Mouse (Mus musculus): ENCODE results near the gene Emc7. TPM values are rescaled to one million over a fixed set of nuclear protein-coding genes. Genes with fewer than 3 reads are reported as not detected.
A peak's percentile ranks its signal among the peaks of the same experiment; 100 is the strongest.
"Not testable (repeated sequence)": the region's sequence is repeated elsewhere in the genome, so short reads cannot be mapped to it uniquely, and the experiment has no call there.

Gene Emc7
- polyA plus RNA-seq, 1 experiment from 2014 or later = 23.3 TPM

DNA sequence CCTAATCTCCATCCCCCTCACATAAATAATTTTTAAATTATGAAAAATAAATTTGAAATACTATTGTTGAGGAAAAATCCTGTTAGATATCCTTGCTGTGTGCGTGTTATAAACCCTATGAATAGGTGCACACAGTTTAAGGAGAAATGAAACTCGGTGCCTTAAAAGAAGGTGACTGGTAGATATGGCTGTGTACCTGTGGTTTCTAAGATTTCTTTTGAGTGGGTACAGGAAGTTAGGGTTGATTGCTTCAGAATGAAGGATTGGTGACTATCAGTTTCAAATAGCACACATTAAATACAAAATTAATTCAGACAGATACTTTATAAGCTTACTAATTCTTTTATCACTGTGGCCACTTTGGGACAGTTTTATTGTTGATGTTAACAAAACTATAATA is 17.2 kb upstream of the Emc7 start:
- Histone ChIP-seq H3K9ac (ENCODE audit: low read depth, low read length) (no peak overlapping the region), H3K4me1 (ENCODE audit: control insufficient read depth, insufficient read depth, low read length) (no peaks in the 10 kb centered on the region), H3K4me2 (ENCODE audit: low read length) (no peak overlapping the region), H3K27ac (ENCODE audit: low read length) (no peak overlapping the region), H3K36me3 (ENCODE audit: control insufficient read depth, insufficient read depth, low read length) (no peaks in the 10 kb centered on the region), H3K27me3 (ENCODE audit: control insufficient read depth, insufficient read depth, low read depth, low read length) (no peaks in the 10 kb centered on the region), H3K4me3 (ENCODE audit: low read depth, low read length) (no peak overlapping the region), H3K9me3 (replicated peaks; ENCODE audit: control insufficient read depth, low read length, poor library complexity, severe bottlenecking) (no peaks in the 10 kb centered on the region)
- 93% methylated on average over 2 of the region's 2 CpGs for WGBS
- no peak for ATAC-seq

- no peaks in the 10 kb centered on the region for H3K27me3 ChIP-seq (ENCODE audit: control insufficient read depth, insufficient read depth, low read depth, low read length)
- H3K4me2 ChIP-seq (ENCODE audit: low read length) = no peak overlapping the region
- H3K4me1 ChIP-seq (ENCODE audit: control insufficient read depth, insufficient read depth, low read length) = no peaks in the 10 kb centered on the region
- no peak overlapping the region for H3K9ac ChIP-seq (ENCODE audit: low read depth, low read length)
- no peaks in the 10 kb centered on the region for H3K9me3 ChIP-seq (replicated peaks; ENCODE audit: control insufficient read depth, low read length, poor library complexity, severe bottlenecking)
- H3K36me3 ChIP-seq (ENCODE audit: control insufficient read depth, insufficient read depth, low read length) = no peaks in the 10 kb centered on the region
- no peak for ATAC-seq
- WGBS = 76% methylated on average over 2 of the region's 2 CpGs
- no peak overlapping the region for H3K4me3 ChIP-seq (ENCODE audit: low read depth, low read length)
- no peak overlapping the region for H3K27ac ChIP-seq (ENCODE audit: low read length)
These were observed 11.3 kb upstream of the Emc7 start for GRCm38 (mm10) chr2:112443491-112443890.

- H3K9ac ChIP-seq (ENCODE audit: low read depth, low read length) = no peak overlapping the region
- no peaks in the 10 kb centered on the region for H3K27me3 ChIP-seq (ENCODE audit: control insufficient read depth, insufficient read depth, low read depth, low read length)
- no peaks in the 10 kb centered on the region for H3K36me3 ChIP-seq (ENCODE audit: control insufficient read depth, insufficient read depth, low read length)
- no peak overlapping the region for H3K4me2 ChIP-seq (ENCODE audit: low read length)
- no peak overlapping the region for H3K27ac ChIP-seq (ENCODE audit: low read length)
- no peak overlapping the region for H3K4me3 ChIP-seq (ENCODE audit: low read depth, low read length)
- H3K4me1 ChIP-seq (ENCODE audit: control insufficient read depth, insufficient read depth, low read length) = no peaks in the 10 kb centered on the region
- no peak for ATAC-seq
- H3K9me3 ChIP-seq (replicated peaks; ENCODE audit: control insufficient read depth, low read length, poor library complexity, severe bottlenecking) = no peaks in the 10 kb centered on the region
These were observed 9.3 kb upstream of the Emc7 start for GRCm38 (mm10) chr2:112445511-112445910.

GRCm38 (mm10) chr2:112448046-112448445 is 6.8 kb upstream of the Emc7 start:
- H3K4me3 ChIP-seq (ENCODE audit: low read depth, low read length); H3K27me3 ChIP-seq (ENCODE audit: control insufficient read depth, insufficient read depth, low read depth, low read length); H3K9me3 ChIP-seq (replicated peaks; ENCODE audit: control insufficient read depth, low read length, poor library complexity, severe bottlenecking); H3K4me2 ChIP-seq (ENCODE audit: low read length); H3K4me1 ChIP-seq (ENCODE audit: control insufficient read depth, insufficient read depth, low read length); ATAC-seq; H3K36me3 ChIP-seq (ENCODE audit: control insufficient read depth, insufficient read depth, low read length); H3K9ac ChIP-seq (ENCODE audit: low read depth, low read length); H3K27ac ChIP-seq (ENCODE audit: low read length): not testable (repeated sequence)
- 79% methylated on average over 4 of the region's 4 CpGs for WGBS

GRCm38 (mm10) chr2:112448510-112449059 is 6.2 kb upstream of the Emc7 start:
- Histone ChIP-seq H3K4me1 (ENCODE audit: control insufficient read depth, insufficient read depth, low read length) (no peaks in the 10 kb centered on the region), H3K4me3 (ENCODE audit: low read depth, low read length) (no peak overlapping the region), H3K36me3 (ENCODE audit: control insufficient read depth, insufficient read depth, low read length) (no peaks in the 10 kb centered on the region), H3K27me3 (ENCODE audit: control insufficient read depth, insufficient read depth, low read depth, low read length) (no peaks in the 10 kb centered on the region), H3K9ac (ENCODE audit: low read depth, low read length) (no peak overlapping the region), H3K4me2 (ENCODE audit: low read length) (no peak overlapping the region), H3K9me3 (replicated peaks; ENCODE audit: control insufficient read depth, low read length, poor library complexity, severe bottlenecking) (no peaks in the 10 kb centered on the region), H3K27ac (ENCODE audit: low read length) (no peak overlapping the region)
- no peak for ATAC-seq

- H3K4me3 ChIP-seq (ENCODE audit: low read depth, low read length) = no peak overlapping the region
- no peak overlapping the region for H3K27ac ChIP-seq (ENCODE audit: low read length)
- no peaks in the 10 kb centered on the region for H3K27me3 ChIP-seq (ENCODE audit: control insufficient read depth, insufficient read depth, low read depth, low read length)
- no peak overlapping the region for H3K9ac ChIP-seq (ENCODE audit: low read depth, low read length)
- WGBS = 36% methylated on average over 4 of the region's 4 CpGs
- no peaks in the 10 kb centered on the region for H3K9me3 ChIP-seq (replicated peaks; ENCODE audit: control insufficient read depth, low read length, poor library complexity, severe bottlenecking)
- no peaks in the 10 kb centered on the region for H3K36me3 ChIP-seq (ENCODE audit: control insufficient read depth, insufficient read depth, low read length)
- peaks cover 3% of the 10 kb centered on the region; the same call in 1 of the 2 replicates for H3K4me1 ChIP-seq (ENCODE audit: control insufficient read depth, insufficient read depth, low read length)
- no peak overlapping the region for H3K4me2 ChIP-seq (ENCODE audit: low read length)
- no peak for ATAC-seq
These were observed 5.0 kb upstream of the Emc7 start for GRCm38 (mm10) chr2:112449597-112450296.

DNA sequence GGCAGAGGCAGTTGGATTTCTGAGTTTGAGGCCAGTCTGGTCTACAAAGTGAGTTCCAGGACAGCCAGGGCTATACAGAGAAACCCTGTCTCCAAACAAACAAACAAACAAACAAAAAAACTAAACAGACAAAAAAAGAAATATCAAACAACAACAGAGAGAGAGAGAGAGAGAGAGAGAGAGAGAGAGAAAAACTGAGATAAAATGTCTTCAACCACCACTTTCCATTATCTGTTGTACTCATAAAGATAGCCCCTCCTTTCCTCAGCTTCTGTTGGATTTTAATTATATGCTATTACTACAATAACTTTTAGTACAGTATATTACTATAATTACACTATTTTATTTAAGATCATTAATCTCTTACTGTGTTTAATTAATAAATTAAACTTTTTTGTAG is 2.3 kb upstream of the Emc7 start:
- H3K9ac ChIP-seq (ENCODE audit: low read depth, low read length); H3K36me3 ChIP-seq (ENCODE audit: control insufficient read depth, insufficient read depth, low read length); H3K27ac ChIP-seq (ENCODE audit: low read length); H3K27me3 ChIP-seq (ENCODE audit: control insufficient read depth, insufficient read depth, low read depth, low read length); ATAC-seq; H3K9me3 ChIP-seq (replicated peaks; ENCODE audit: control insufficient read depth, low read length, poor library complexity, severe bottlenecking); H3K4me2 ChIP-seq (ENCODE audit: low read length); H3K4me3 ChIP-seq (ENCODE audit: low read depth, low read length): not testable (repeated sequence)
- peaks cover 15% of the 10 kb centered on the region for H3K4me1 ChIP-seq (ENCODE audit: control insufficient read depth, insufficient read depth, low read length)

DNA sequence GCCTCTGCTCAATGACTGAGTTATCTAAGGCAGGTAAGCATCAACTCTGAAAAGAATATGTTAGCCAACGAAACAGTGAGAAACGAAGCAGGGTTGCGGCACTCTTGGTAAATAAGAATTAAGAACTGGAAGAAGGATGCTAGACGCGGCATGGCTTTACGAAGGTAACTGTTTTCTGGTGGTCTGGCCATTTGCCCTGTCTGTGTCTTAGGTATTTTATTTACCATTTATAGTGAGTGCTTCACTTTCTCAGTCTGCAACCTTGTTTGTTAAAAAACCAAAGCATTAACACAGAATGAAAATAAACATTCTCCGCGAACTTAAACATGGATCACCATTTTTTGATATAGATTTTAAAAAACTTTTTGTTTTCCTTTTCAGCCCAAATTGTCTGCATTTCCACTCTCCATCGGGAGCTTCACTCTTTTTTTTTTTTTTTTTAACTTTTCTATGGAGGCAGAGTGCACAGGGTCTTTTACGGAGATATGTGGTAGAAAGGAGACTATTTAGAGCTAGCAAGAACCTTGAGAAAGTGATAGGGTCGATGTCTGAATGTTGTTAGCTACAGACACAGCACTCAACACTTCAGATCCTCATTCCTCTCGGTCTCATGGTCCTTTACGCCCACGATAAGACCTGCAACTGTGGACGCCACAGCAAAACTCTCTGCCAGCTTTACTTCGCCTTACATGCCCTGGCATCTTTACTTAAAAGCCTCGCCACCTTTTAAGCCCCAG is 504 bp upstream of the Emc7 start:
- 29% methylated on average over 17 of the region's 17 CpGs for WGBS
- H3K27me3 ChIP-seq (ENCODE audit: control insufficient read depth, insufficient read depth, low read depth, low read length) = no peaks in the 10 kb centered on the region
- ATAC-seq = no peak; the same call in 1 of the 2 replicates
- H3K36me3 ChIP-seq (ENCODE audit: control insufficient read depth, insufficient read depth, low read length) = no peaks in the 10 kb centered on the region
- H3K9me3 ChIP-seq (replicated peaks; ENCODE audit: control insufficient read depth, low read length, poor library complexity, severe bottlenecking) = no peaks in the 10 kb centered on the region
- peak overlapping the region; percentile 52 for H3K4me3 ChIP-seq (ENCODE audit: low read depth, low read length)
- peak overlapping the region; percentile 80 for H3K27ac ChIP-seq (ENCODE audit: low read length)
- peak overlapping the region; percentile 73 for H3K9ac ChIP-seq (ENCODE audit: low read depth, low read length)
- H3K4me2 ChIP-seq (ENCODE audit: low read length) = peak overlapping the region; percentile 61
- peaks cover 15% of the 10 kb centered on the region for H3K4me1 ChIP-seq (ENCODE audit: control insufficient read depth, insufficient read depth, low read length)

DNA sequence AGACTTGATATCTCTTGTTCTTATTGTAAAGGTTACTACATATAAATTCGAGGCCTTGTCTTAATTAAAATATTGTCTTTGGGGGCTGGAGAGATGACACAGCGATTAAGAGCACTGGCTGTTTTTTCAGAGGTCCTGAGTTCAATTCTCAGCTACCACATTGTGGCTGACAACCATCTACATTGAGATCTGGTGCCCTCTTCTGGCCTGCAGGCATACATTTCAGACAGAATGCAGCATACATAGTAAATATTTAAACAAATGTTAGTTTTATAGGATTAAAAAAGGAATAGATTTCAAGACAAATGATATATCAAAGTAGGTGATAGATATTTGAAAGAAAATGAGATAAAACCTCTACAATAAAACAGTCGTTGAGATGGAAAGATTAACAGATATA is 5.8 kb downstream of the Emc7 start:
- no peaks in the 10 kb centered on the region for H3K9me3 ChIP-seq (replicated peaks; ENCODE audit: control insufficient read depth, low read length, poor library complexity, severe bottlenecking)
- WGBS = 96% methylated on average over 3 of the region's 3 CpGs
- no peak overlapping the region for H3K27ac ChIP-seq (ENCODE audit: low read length)
- H3K4me2 ChIP-seq (ENCODE audit: low read length) = no peak overlapping the region
- ATAC-seq = no peak
- H3K9ac ChIP-seq (ENCODE audit: low read depth, low read length) = no peak overlapping the region
- peaks cover 12% of the 10 kb centered on the region for H3K4me1 ChIP-seq (ENCODE audit: control insufficient read depth, insufficient read depth, low read length)
- peaks cover 15% of the 10 kb centered on the region for H3K36me3 ChIP-seq (ENCODE audit: control insufficient read depth, insufficient read depth, low read length)
- H3K4me3 ChIP-seq (ENCODE audit: low read depth, low read length) = no peak overlapping the region
- H3K27me3 ChIP-seq (ENCODE audit: control insufficient read depth, insufficient read depth, low read depth, low read length) = no peaks in the 10 kb centered on the region
